Mouse (Mus musculus) right cerebral cortex, postnatal 10 days (tissue): Measurements from ENCODE around the gene Dnajc25.

Experiments
- DNase-seq, 2 experiments: peaks; one replicate each; pipeline ENCODE4 v3.0.0; 2021; ENCODE audit warnings: low spot score in 2 of 2

The Dnajc25 gene

DNA sequence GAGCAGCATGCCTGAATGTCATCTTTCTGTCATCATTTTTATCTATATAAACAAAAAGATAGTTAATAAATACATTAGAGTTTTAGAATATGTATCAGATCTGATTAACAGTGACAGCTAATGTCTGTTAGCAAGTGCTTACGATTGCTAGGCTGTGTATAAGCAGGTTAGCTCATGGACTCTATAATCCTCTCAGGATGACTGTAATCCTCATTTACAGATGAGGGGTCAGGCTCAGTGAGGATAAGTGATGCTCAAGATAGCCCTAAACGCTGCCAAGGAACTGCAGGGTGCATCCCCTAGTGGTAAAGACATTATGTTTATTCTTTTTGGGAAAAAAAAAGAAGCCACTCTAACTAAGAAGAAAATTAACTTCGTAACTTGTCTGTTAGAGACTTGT, 74.4 kb downstream of the Dnajc25 start:
- DNase-seq = no peak
